Mouse (Mus musculus): ENCODE results near the gene En2. TPM values are rescaled to one million over a fixed set of nuclear protein-coding genes. Genes with fewer than 3 reads are reported as not detected.

Gene En2
- polyA plus RNA-seq, 1 experiment from 2014 or later: not detected

DNA sequence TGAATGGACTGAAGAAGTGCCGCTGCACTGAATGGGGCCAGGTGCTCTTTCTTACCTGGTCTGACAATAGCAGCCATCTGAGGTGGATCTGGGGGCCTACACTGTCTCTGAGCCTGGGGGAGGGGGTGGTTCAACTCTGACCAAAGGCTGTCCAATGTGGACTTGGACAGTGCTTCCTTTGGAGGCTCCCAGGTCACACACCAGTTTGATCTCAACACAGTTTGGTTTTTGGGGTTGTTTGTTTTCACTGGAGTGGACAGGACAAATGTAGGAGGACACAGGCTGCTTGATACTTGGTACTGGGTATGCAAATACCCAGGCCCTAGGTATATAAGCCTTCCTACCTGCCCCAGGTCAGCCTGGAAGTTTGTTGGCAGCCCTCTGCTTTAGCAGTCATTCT is 8.2 kb downstream of the En2 start:
- WGBS: 9% methylated on average over 1 of the region's 1 CpGs
- H3K27ac ChIP-seq (replicated peaks): no peak overlapping the region
- no peak; the same call in 1 of the 2 replicates for ATAC-seq (ENCODE audit: low read depth)
- H3K4me1 ChIP-seq (replicated peaks): 0 out of 2 replicates have a peak, but pooled peaks cover 8% of the 10 kb centered on the region
- peaks cover 97% of the 10 kb centered on the region for H3K27me3 ChIP-seq
- H3K36me3 ChIP-seq: no peaks in the 10 kb centered on the region
- H3K9ac ChIP-seq: no peak overlapping the region
- no peak overlapping the region for H3K4me3 ChIP-seq
- H3K9me3 ChIP-seq: no peaks in the 10 kb centered on the region
- no peak overlapping the region for H3K4me2 ChIP-seq

DNA sequence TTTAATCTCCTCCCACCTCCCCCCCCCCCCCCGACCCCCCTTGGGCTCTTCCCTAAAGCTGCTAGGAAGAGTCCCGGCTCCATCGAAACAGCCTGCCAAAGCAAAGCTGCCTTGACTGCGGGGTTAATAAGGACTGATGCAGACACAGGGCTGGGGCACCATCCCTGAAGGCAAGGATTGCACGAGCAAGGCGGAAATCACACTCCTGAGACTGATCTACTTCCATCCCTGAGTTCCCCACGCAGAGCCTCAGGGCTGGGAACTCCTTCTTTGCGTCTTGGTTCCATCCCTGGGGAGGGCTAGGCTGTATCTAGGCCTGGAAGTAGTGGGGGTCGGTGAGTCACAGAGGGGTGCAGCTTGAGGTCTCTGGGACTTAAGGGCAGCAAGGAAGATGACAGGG is 8.6 kb downstream of the En2 start:
- ATAC-seq (ENCODE audit: low read depth): no peak
- H3K27me3 ChIP-seq: peaks cover 97% of the 10 kb centered on the region
- no peak overlapping the region for H3K4me3 ChIP-seq
- H3K9ac ChIP-seq: no peak overlapping the region
- H3K27ac ChIP-seq (replicated peaks): no peak overlapping the region
- H3K9me3 ChIP-seq: no peaks in the 10 kb centered on the region
- 0 out of 2 replicates have a peak, but pooled peaks cover 8% of the 10 kb centered on the region for H3K4me1 ChIP-seq (replicated peaks)
- no peaks in the 10 kb centered on the region for H3K36me3 ChIP-seq
- WGBS: 1% methylated on average over 9 of the region's 9 CpGs
- H3K4me2 ChIP-seq: no peak overlapping the region

DNA sequence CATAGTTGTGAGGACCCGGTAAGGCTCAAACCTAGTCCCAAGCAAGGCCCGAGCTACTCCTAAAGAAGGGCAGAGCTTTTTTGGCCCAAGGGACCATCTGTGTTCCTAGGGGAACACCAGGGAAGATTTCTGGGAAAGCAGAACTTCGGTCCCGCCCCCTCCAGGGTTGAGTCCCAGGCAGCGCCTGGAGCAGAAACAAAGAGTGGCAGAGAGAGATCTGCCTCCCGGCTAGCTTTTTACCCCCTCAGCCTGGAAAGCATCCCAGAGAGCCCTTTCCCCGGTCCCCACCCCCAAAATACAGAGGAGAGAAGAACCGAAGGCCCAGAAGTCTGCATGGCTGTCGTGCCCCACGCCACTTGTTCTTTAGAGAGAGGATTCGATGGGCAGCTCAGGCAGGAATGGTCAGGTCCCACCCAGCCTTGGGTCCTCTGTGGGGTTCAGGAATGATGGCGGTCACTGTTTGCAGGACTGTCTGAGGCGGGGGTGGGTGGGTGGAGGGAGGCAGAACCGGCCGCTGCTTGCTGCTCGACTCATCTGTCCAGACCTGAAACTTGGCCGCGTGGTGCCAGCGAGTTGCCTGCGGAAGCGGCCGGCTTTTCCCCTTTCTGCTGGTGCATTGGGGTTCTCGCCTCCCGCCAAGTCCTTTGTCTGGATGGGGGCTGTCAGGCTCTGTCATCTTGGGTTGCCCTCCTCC is 9.5 kb downstream of the En2 start:
- Histone ChIP-seq H3K9me3 (no peaks in the 10 kb centered on the region), H3K4me2 (no peak overlapping the region), H3K9ac (no peak overlapping the region), H3K4me1 (replicated peaks) (0 out of 2 replicates have a peak, but pooled peaks cover 8% of the 10 kb centered on the region), H3K27ac (replicated peaks) (no peak overlapping the region), H3K36me3 (no peaks in the 10 kb centered on the region), H3K27me3 (peaks cover 97% of the 10 kb centered on the region), H3K4me3 (no peak overlapping the region)
- ATAC-seq (ENCODE audit: low read depth): no peak
- WGBS: under 1% methylated on average over 24 of the region's 24 CpGs

DNA sequence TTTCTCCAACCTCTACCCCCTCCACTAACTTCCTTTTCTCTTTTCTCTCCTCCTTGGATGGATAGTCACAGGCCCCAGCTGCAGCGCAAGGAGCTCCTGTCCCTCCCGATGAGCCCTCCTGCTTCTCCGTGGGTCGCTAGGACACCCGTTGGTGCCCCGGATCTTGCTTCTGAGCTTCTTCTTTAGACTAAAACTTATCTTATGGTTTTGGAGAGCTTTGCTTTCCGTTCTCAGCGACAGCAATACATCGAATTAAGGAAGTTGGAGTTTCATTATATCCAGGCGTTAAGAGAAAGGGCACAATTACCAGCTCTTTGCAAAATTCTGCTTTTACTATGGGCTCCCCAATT is 10.1 kb downstream of the En2 start:
- Histone ChIP-seq H3K9me3 (no peaks in the 10 kb centered on the region), H3K4me3 (no peak overlapping the region), H3K4me1 (replicated peaks) (0 out of 2 replicates have a peak, but pooled peaks cover 8% of the 10 kb centered on the region), H3K27ac (replicated peaks) (no peak overlapping the region), H3K4me2 (no peak overlapping the region), H3K27me3 (peaks cover 98% of the 10 kb centered on the region), H3K36me3 (no peaks in the 10 kb centered on the region), H3K9ac (no peak overlapping the region)
- WGBS: 2% methylated on average over 10 of the region's 10 CpGs
- no peak for ATAC-seq (ENCODE audit: low read depth)

DNA sequence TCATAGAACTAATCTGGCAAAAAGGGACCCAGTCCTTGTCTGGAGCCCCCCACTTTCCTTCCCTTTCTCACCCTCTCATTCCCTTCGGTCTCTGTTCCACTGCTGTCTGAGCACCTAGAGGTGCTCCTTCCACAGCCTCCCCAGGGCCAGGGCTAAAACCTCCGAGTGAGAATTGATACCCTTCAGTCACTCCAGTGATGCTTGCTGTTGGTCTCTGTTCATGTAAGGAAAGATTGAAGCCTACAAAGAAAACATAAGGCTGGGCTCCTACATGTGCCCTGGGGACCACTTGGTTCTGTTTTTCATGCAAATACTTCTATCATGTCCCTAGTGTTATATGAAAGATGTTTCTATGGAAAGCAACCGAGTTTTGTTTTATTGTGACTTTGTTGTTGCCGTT is 10.5 kb downstream of the En2 start:
- Histone ChIP-seq H3K4me1 (replicated peaks) (0 out of 2 replicates have a peak, but pooled peaks cover 8% of the 10 kb centered on the region), H3K4me2 (no peak overlapping the region), H3K27ac (replicated peaks) (no peak overlapping the region), H3K27me3 (peaks cover 99% of the 10 kb centered on the region), H3K9ac (no peak overlapping the region), H3K36me3 (no peaks in the 10 kb centered on the region), H3K9me3 (no peaks in the 10 kb centered on the region), H3K4me3 (no peak overlapping the region)
- ATAC-seq (ENCODE audit: low read depth): no peak
- 5% methylated on average over 4 of the region's 4 CpGs for WGBS

DNA sequence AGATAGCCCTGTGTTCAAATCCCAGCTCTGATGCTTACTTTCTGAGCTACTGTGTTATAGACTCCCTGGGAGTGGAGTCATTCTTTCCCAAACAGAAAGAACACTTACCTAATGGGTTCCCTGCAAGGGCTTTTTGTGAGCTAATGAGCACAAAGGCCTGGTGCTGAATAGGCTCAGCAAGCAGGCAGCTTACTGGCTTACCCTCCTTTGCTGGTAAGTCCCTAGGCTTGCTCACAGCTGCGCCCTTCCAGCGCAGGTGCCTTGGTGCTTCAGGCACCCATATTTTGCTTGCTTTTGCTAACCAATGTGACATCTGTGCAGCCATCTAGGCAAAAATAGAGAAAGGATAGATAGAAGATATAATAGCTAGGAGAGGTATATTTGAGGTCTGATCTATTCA is 11.1 kb downstream of the En2 start:
- no peak overlapping the region for H3K27ac ChIP-seq (replicated peaks)

DNA sequence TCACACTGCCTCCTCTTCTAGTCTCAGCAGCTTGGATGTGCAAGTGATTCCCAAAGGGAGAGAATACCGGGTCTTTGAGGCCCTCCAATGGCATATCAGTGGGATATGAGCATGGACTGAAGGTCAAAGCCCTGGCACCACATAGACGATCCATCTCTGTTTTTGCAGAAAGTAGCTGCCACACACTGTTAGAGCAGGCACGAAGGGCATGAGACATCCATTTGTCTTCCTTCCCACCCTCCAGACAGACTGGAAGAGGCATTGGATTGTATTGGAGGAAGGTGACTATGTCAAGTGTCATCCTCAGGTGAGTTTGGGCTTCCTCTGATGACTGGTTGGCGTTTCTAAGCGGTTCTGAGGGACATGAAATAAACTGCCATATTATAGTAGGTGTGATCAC is 12.8 kb downstream of the En2 start:
- no peak for ATAC-seq (ENCODE audit: low read depth)
- H3K4me3 ChIP-seq: no peak overlapping the region
- 0 out of 2 replicates have a peak, but pooled peaks cover 8% of the 10 kb centered on the region for H3K4me1 ChIP-seq (replicated peaks)
- no peaks in the 10 kb centered on the region for H3K36me3 ChIP-seq
- no peaks in the 10 kb centered on the region for H3K9me3 ChIP-seq
- peaks cover 98% of the 10 kb centered on the region for H3K27me3 ChIP-seq
- WGBS: 24% methylated on average over 5 of the region's 5 CpGs
- H3K27ac ChIP-seq (replicated peaks): no peak overlapping the region
- no peak overlapping the region for H3K4me2 ChIP-seq
- H3K9ac ChIP-seq: no peak overlapping the region

More for the DNA sequence above, 11.1 kb downstream of the En2 start:
- no peaks in the 10 kb centered on the region for H3K9me3 ChIP-seq
- no peaks in the 10 kb centered on the region for H3K36me3 ChIP-seq
- H3K9ac ChIP-seq: no peak overlapping the region
- WGBS: 2% methylated on average over 2 of the region's 2 CpGs
- 0 out of 2 replicates have a peak, but pooled peaks cover 8% of the 10 kb centered on the region for H3K4me1 ChIP-seq (replicated peaks)
- H3K4me2 ChIP-seq: no peak overlapping the region
- no peak overlapping the region for H3K4me3 ChIP-seq
- peaks cover 100% of the 10 kb centered on the region for H3K27me3 ChIP-seq
- no peak for ATAC-seq (ENCODE audit: low read depth)

DNA sequence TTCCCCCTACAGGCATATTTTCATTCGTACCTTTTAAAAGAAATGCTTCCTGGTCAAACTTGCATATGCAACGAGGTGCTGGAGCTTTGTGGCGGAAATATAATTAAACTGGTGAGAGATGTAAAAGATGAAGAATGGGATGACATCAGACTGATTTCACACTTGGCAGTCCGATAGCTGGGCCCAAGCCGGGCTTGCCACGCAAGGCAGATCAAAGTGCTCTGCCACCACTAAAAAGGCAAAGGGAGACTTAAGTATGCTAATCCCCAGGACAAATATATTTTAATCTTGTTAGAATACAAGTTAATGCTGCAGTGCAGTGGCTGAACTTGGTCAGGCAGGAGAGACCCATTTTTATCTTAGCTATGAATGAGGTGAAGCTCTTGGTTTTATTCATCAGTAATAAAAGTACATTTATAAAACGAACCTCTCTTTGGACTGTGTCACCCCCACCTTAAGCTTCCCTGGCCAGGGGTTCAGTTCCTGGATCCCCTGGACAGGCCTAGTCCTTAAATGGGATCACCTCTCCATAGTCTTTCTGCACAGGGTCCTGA is 13.8 kb downstream of the En2 start:
- Histone ChIP-seq H3K27ac (replicated peaks) (no peak overlapping the region), H3K9me3 (no peaks in the 10 kb centered on the region), H3K9ac (no peak overlapping the region), H3K36me3 (no peaks in the 10 kb centered on the region), H3K4me3 (no peak overlapping the region), H3K4me2 (no peak overlapping the region), H3K4me1 (replicated peaks) (0 out of 2 replicates have a peak, but pooled peaks cover 8% of the 10 kb centered on the region), H3K27me3 (peaks cover 98% of the 10 kb centered on the region)
- WGBS: 17% methylated on average over 7 of the region's 7 CpGs
- no peak for ATAC-seq (ENCODE audit: low read depth)

DNA sequence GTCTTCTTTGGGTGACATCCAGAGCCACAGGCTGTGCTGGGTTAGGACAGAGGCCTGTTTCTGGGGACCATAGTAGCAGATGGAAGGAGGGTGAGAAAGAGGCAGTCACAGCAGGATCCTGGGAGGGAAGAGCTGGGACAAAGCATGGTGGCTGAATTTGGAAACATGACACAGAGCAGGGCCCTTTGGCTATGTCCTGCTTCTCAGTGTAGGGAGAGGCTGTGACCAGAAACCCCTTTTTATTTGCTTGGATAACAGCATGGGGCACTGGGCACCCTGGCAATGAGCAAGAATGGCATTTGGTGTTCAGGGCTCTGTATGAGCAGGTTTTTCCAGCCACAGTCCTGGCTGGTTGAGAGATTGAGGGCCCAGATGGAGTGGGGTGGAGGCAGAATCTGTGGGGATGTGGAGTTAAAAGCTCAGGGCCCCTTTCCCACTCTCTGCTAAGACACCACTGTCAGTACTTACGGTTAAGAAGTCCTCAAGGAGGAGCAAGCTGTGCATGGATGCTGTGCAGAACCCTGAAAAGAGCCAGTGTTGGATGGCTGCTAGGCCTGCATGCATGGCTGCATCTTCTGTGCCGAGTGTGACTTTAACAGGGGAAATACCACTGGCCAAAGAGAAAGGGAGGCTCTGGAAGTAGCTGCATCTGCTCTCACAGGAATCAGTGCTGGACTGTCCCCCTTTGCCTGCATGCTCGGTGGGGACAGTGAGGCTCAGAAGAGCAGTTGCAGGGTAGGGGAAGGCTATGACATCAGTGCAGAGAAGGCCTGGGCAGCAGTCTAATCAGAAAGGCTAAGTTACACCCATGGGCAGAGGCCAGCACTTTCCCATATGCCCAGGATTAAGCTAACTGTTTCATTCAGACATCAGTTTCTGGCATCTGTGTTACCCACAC is 26.0 kb downstream of the En2 start:
- no peaks in the 10 kb centered on the region for H3K9me3 ChIP-seq
- no peak overlapping the region for H3K4me2 ChIP-seq
- no peaks in the 10 kb centered on the region for H3K36me3 ChIP-seq
- peaks cover 19% of the 10 kb centered on the region for H3K27me3 ChIP-seq
- H3K27ac ChIP-seq (replicated peaks): no peak overlapping the region
- no peak overlapping the region for H3K9ac ChIP-seq
- H3K4me1 ChIP-seq (replicated peaks): no peaks in the 10 kb centered on the region
- no peak for ATAC-seq (ENCODE audit: low read depth)
- 34% methylated on average over 3 of the region's 3 CpGs for WGBS
- no peak overlapping the region for H3K4me3 ChIP-seq

DNA sequence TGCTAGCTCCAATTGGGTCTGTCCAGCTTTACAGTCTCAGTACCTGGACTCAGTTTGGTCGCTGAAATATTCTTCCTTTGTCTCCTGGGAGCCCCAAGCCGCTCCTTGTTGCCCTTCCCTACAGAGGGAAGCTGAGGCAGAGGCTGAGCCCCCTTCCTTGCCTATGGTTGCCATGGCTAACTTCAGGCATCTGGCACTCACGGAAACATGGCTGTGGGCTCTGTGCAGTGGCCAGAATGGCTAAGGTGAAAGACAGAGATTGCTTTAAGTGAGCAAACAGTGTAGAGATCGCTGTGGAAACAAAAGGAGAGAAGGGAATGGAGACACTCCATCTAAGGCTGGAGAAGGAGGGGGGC is 26.6 kb downstream of the En2 start:
- no peak overlapping the region for H3K4me2 ChIP-seq
- no peak overlapping the region for H3K27ac ChIP-seq (replicated peaks)
- H3K4me3 ChIP-seq: no peak overlapping the region
- H3K9me3 ChIP-seq: no peaks in the 10 kb centered on the region
- WGBS: 33% methylated on average over 4 of the region's 4 CpGs
- no peak overlapping the region for H3K9ac ChIP-seq
- no peak for ATAC-seq (ENCODE audit: low read depth)
- H3K27me3 ChIP-seq: peaks cover 19% of the 10 kb centered on the region
- H3K36me3 ChIP-seq: no peaks in the 10 kb centered on the region
- no peaks in the 10 kb centered on the region for H3K4me1 ChIP-seq (replicated peaks)

DNA sequence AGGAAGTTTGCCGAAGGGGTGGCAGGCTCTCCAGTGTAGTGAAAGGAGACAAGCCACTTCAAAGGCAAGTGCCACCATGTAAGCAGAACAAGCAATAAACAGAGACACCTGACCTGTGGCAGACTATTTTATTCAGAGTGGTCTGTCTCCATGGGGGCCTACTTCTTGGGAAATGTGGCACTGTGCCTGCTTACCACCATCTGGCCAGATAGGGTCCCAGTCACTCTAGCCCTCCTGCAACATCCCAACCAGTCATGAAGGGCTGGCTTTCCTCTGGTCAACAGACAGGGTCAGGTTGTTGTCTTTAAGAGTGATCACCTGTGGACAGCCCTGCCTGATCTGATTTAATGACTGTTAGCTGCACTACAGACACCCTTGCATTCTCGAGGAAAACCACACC is 30.0 kb downstream of the En2 start:
- Histone ChIP-seq H3K27me3 (peaks cover 4% of the 10 kb centered on the region), H3K9me3 (no peaks in the 10 kb centered on the region), H3K4me3 (no peak overlapping the region), H3K4me2 (no peak overlapping the region), H3K36me3 (no peaks in the 10 kb centered on the region), H3K27ac (replicated peaks) (no peak overlapping the region), H3K9ac (no peak overlapping the region), H3K4me1 (replicated peaks) (no peaks in the 10 kb centered on the region)
- WGBS: 55% methylated on average over 2 of the region's 2 CpGs
- no peak for ATAC-seq (ENCODE audit: low read depth)

Data from neural tube, embryonic 13.5 days (tissue).